Mouse (Mus musculus) heart, embryonic 13.5 days (tissue): ENCODE results near the gene Aqp6. TPM values are rescaled to one million over a fixed set of nuclear protein-coding genes. Genes with fewer than 3 reads are reported as not detected.

Experiments
- ATAC-seq: fragments of 200-750 bp; cut with Nextera tagmentation; 2 replicates; pipeline ENCODE4 v1.8.0; 2017; ENCODE audit warnings: moderate TSS enrichment; ENCODE audit not compliant: insufficient number of reproducible peaks, low FRiP score, low TSS enrichment; ENCODE audit errors: extremely low read depth
- H3K27ac ChIP-seq: fragments of 300-500 bp; sonication (generic); replicated peaks from 2 replicates; pipeline ENCODE4 v1.5.1; 2015; ENCODE audit warnings: moderate library complexity, mild to moderate bottlenecking, inconsistent platforms
- H3K27me3 ChIP-seq: fragments of 300-500 bp; sonication (generic); replicated peaks from 2 replicates; pipeline ENCODE4 v1.6.1; 2015; ENCODE audit warnings: mild to moderate bottlenecking, inconsistent platforms
- H3K36me3 ChIP-seq: fragments of 300-500 bp; sonication (generic); 2 replicates; pipeline ENCODE4 v1.6.1; 2015; ENCODE audit warnings: mild to moderate bottlenecking, inconsistent platforms
- H3K4me1 ChIP-seq: fragments of 300-500 bp; sonication (generic); 2 replicates; pipeline ENCODE4 v1.6.1; 2015; ENCODE audit warnings: inconsistent platforms
- H3K4me2 ChIP-seq: fragments of 300-500 bp; sonication (generic); 2 replicates; pipeline ENCODE4 v1.6.1; 2015; ENCODE audit warnings: inconsistent platforms, mild to moderate bottlenecking, moderate library complexity
- H3K4me3 ChIP-seq: fragments of 300-500 bp; sonication (generic); 2 replicates; pipeline ENCODE4 v1.5.1; 2015; ENCODE audit warnings: moderate library complexity, mild to moderate bottlenecking, inconsistent platforms
- H3K9ac ChIP-seq: fragments of 300-500 bp; sonication (generic); 2 replicates; pipeline ENCODE4 v1.6.1; 2015; ENCODE audit warnings: inconsistent platforms, mild to moderate bottlenecking, moderate library complexity
- H3K9me3 ChIP-seq: fragments of 300-500 bp; sonication (generic); 2 replicates; pipeline ENCODE4 v1.6.1; 2016; ENCODE audit warnings: inconsistent platforms
- WGBS: fragments of 180-500 bp; shearing (Covaris S2); methylation state at CpG from one replicate; pipeline ENCODE4 v1.1.7; 2015; ENCODE audit warnings: mixed read lengths; 5-methylcytosine and 5-hydroxymethylcytosine counted together
- polyA plus RNA-seq: library from polyadenylated mRNA; unstranded; fragments of >200 nt; fragmentation: Nextera tagmentation; extraction: Ambion mirVana; gene quantifications from 2 replicates; pipeline ENCODE4 v1.2.1, GENCODE M21; 2015

The Aqp6 gene
- polyA plus RNA-seq, 1 experiment from 2014 or later: not detected

GRCm38 (mm10) chr15:99648326-99648725, 47.1 kb downstream of the Aqp6 start:
- Histone ChIP-seq H3K27ac (peak overlapping the region; percentile 61), H3K4me2 (peak overlapping the region; percentile 85), H3K9ac (peak overlapping the region; percentile 61), H3K4me3 (peak overlapping the region; percentile 23; the same call in 1 of the 2 replicates), H3K27me3 (0 out of 2 replicates have a peak, but pooled peaks cover 7% of the 10 kb centered on the region), H3K9me3 (no peaks in the 10 kb centered on the region), H3K36me3 (no peaks in the 10 kb centered on the region), H3K4me1 (peaks cover 80% of the 10 kb centered on the region)
- no peak for ATAC-seq
- 22% methylated on average over 4 of the region's 4 CpGs for whole genome bisulfite sequencing

GRCm38 (mm10) chr15:99649067-99649761, 48.0 kb downstream of the Aqp6 start:
- Histone ChIP-seq H3K27me3 (peaks cover 15% of the 10 kb centered on the region), H3K27ac (peak overlapping the region; percentile 61), H3K9me3 (no peaks in the 10 kb centered on the region), H3K9ac (peak overlapping the region; percentile 67), H3K4me1 (peaks cover 81% of the 10 kb centered on the region), H3K36me3 (no peaks in the 10 kb centered on the region), H3K4me3 (peak overlapping the region; percentile 91), H3K4me2 (peak overlapping the region; percentile 85)
- 24% methylated on average over 6 of the region's 6 CpGs for WGBS
- no peak for ATAC-seq

GRCm38 (mm10) chr15:99650304-99650703, 49.1 kb downstream of the Aqp6 start:
- Histone ChIP-seq H3K9ac (peak overlapping the region; percentile 95), H3K9me3 (no peaks in the 10 kb centered on the region), H3K36me3 (no peaks in the 10 kb centered on the region), H3K27ac (peak overlapping the region; percentile 32; the same call in 1 of the 2 replicates), H3K4me3 (peak overlapping the region; percentile 91), H3K27me3 (peaks cover 26% of the 10 kb centered on the region), H3K4me1 (peaks cover 72% of the 10 kb centered on the region), H3K4me2 (peak overlapping the region; percentile 85)
- no peak for ATAC-seq
- 36% methylated on average over 2 of the region's 2 CpGs for WGBS

- H3K27ac ChIP-seq: peak within 1 kb of the TSS; percentile 43; the same call in 1 of the 2 replicates
- peak within 1 kb of the TSS; percentile 85 for H3K4me2 ChIP-seq
- peaks cover 36% of the 10 kb centered on the region for H3K27me3 ChIP-seq
- H3K4me3 ChIP-seq: peak within 1 kb of the TSS; percentile 91
- H3K4me1 ChIP-seq: peaks cover 64% of the 10 kb centered on the region
- H3K9ac ChIP-seq: peak within 1 kb of the TSS; percentile 95
- no peaks in the 10 kb centered on the region for H3K36me3 ChIP-seq
- under 1% methylated on average over 60 of the region's 68 CpGs for WGBS
- H3K9me3 ChIP-seq: no peaks in the 10 kb centered on the region
- ATAC-seq: peak; percentile 86
These were observed 50.1 kb downstream of the Aqp6 start, which contains the start of gene Racgap1 for GRCm38 (mm10) chr15:99651163-99651872. Racgap1 (minus strand) TSS chr15:99651656.

GRCm38 (mm10) chr15:99651984-99652872, 51.0 kb downstream of the Aqp6 start:
- H3K4me2 ChIP-seq: peak overlapping the region; percentile 85
- peaks cover 55% of the 10 kb centered on the region for H3K4me1 ChIP-seq
- H3K27me3 ChIP-seq: peaks cover 44% of the 10 kb centered on the region
- peak overlapping the region; percentile 65 for H3K9ac ChIP-seq
- no peaks in the 10 kb centered on the region for H3K9me3 ChIP-seq
- peak overlapping the region; percentile 91 for H3K4me3 ChIP-seq
- ATAC-seq: no peak
- no peaks in the 10 kb centered on the region for H3K36me3 ChIP-seq
- 73% methylated on average over 10 of the region's 10 CpGs for WGBS
- H3K27ac ChIP-seq: no peak overlapping the region

- H3K27me3 ChIP-seq: peaks cover 44% of the 10 kb centered on the region
- no peaks in the 10 kb centered on the region for H3K9me3 ChIP-seq
- peak overlapping the region; percentile 44 for H3K4me3 ChIP-seq
- ATAC-seq: no peak
- peak overlapping the region; percentile 71 for H3K4me2 ChIP-seq
- no peaks in the 10 kb centered on the region for H3K36me3 ChIP-seq
- WGBS: 9% methylated on average over 8 of the region's 8 CpGs
- H3K4me1 ChIP-seq: peaks cover 44% of the 10 kb centered on the region
- H3K27ac ChIP-seq: no peak overlapping the region
- peak overlapping the region; percentile 73 for H3K9ac ChIP-seq
These were observed 52.1 kb downstream of the Aqp6 start for GRCm38 (mm10) chr15:99653291-99653690.

GRCm38 (mm10) chr15:99653876-99654275, 52.7 kb downstream of the Aqp6 start:
- Histone ChIP-seq H3K27me3 (peaks cover 44% of the 10 kb centered on the region), H3K36me3 (no peaks in the 10 kb centered on the region), H3K4me2 (peak overlapping the region; percentile 71), H3K4me3 (peak overlapping the region; percentile 44), H3K9me3 (no peaks in the 10 kb centered on the region), H3K27ac (no peak overlapping the region), H3K4me1 (peaks cover 38% of the 10 kb centered on the region), H3K9ac (peak overlapping the region; percentile 73)
- 9% methylated on average over 21 of the region's 21 CpGs for WGBS
- no peak for ATAC-seq

Other genes starting within 250 kb of the Aqp6 start
- gene Fmnl3, start 230.9 kb upstream of the Aqp6 start, polyA plus RNA-seq: 12.9 and 13.0 TPM in 2 replicates
- gene Tmbim6, start 208.5 kb upstream of the Aqp6 start, polyA plus RNA-seq: 248 and 251 TPM in 2 replicates
- gene Nckap5l, start 143.7 kb upstream of the Aqp6 start, polyA plus RNA-seq: 6.8 and 7.7 TPM in 2 replicates
- 10.5 and 13.7 TPM in 2 replicates for gene Bcdin3d, start 126.7 kb upstream of the Aqp6 start, polyA plus RNA-seq
- gene Faim2, start 73.2 kb upstream of the Aqp6 start, polyA plus RNA-seq: 0.12 and 0.22 TPM in 2 replicates
- not detected in 2 replicates for gene Aqp2, start 22.3 kb upstream of the Aqp6 start, polyA plus RNA-seq
- gene Aqp5, start 10.6 kb upstream of the Aqp6 start, polyA plus RNA-seq: 0.43 and 0.67 TPM in 2 replicates
- 119 and 125 TPM in 2 replicates for gene Racgap1, start 50.3 kb downstream of the Aqp6 start, polyA plus RNA-seq
- 1.6 and 1.8 TPM in 2 replicates for gene Asic1, start 69.0 kb downstream of the Aqp6 start, polyA plus RNA-seq
- 22.1 and 22.3 TPM in 2 replicates for gene Smarcd1, start 100.7 kb downstream of the Aqp6 start, polyA plus RNA-seq
- not detected in 2 replicates for gene Gm17349, start 104.1 kb downstream of the Aqp6 start, polyA plus RNA-seq
- gene Gpd1, start 116.1 kb downstream of the Aqp6 start, polyA plus RNA-seq: 1.3 and 1.8 TPM in 2 replicates
- 155 and 181 TPM in 2 replicates for gene Cox14, start 124.2 kb downstream of the Aqp6 start, polyA plus RNA-seq
- 51.6 and 54.7 TPM in 2 replicates for gene Cers5, start 171.5 kb downstream of the Aqp6 start, polyA plus RNA-seq